Mouse (Mus musculus) midbrain, postnatal 0 days (tissue): Measurements from ENCODE around the gene Becn1. TPM values are rescaled to one million over a fixed set of nuclear protein-coding genes. Genes with fewer than 3 reads are reported as not detected.

Experiments used
- ATAC-seq: fragments of 200-750 bp; cut with Nextera tagmentation; 2 replicates; pipeline ENCODE4 v1.8.0; 2017; ENCODE audit warnings: moderate number of reproducible peaks, mild to moderate bottlenecking, moderate TSS enrichment, moderate library complexity; ENCODE audit not compliant: low FRiP score
- DNase-seq: peaks from one replicate; pipeline ENCODE4 v3.0.0-alpha.2; 2015; ENCODE audit warnings: low spot score
- H3K27ac ChIP-seq: fragments of 300-500 bp; sonication (generic); 2 replicates; pipeline ENCODE4 v1.5.1; 2014; ENCODE audit warnings: low read depth, mild to moderate bottlenecking, low read length, mixed read lengths
- H3K27me3 ChIP-seq: fragments of 300-500 bp; sonication (generic); 2 replicates; pipeline ENCODE4 v1.6.1; 2014; ENCODE audit warnings: low read length, control low read depth, mixed read lengths; ENCODE audit not compliant: insufficient read depth
- H3K36me3 ChIP-seq: fragments of 300-500 bp; sonication (generic); 2 replicates; pipeline ENCODE4 v1.6.1; 2014; ENCODE audit warnings: low read length, control low read depth, mixed read lengths; ENCODE audit not compliant: insufficient read depth
- H3K4me1 ChIP-seq: fragments of 300-500 bp; sonication (generic); 2 replicates; pipeline ENCODE4 v1.6.1; 2014; ENCODE audit warnings: mild to moderate bottlenecking, control low read depth, antibody characterized with exemption, low read length, mixed read lengths; ENCODE audit not compliant: insufficient read depth
- H3K4me2 ChIP-seq: fragments of 300-500 bp; sonication (generic); 2 replicates; pipeline ENCODE4 v1.6.1; 2014; ENCODE audit warnings: low read depth, mild to moderate bottlenecking, low read length, mixed read lengths; ENCODE audit not compliant: poor library complexity, severe bottlenecking
- H3K4me3 ChIP-seq: fragments of 300-500 bp; sonication (generic); 2 replicates; pipeline ENCODE4 v1.5.1; 2014; ENCODE audit warnings: low read depth, mild to moderate bottlenecking, low read length, moderate library complexity
- H3K9ac ChIP-seq: fragments of 300-500 bp; sonication (generic); replicated peaks from 2 replicates; pipeline ENCODE4 v1.6.1; 2014; ENCODE audit warnings: mild to moderate bottlenecking, low read length, moderate library complexity, mixed read lengths; ENCODE audit not compliant: poor library complexity, severe bottlenecking
- H3K9me3 ChIP-seq: fragments of 300-500 bp; sonication (generic); 2 replicates; pipeline ENCODE4 v1.6.1; 2016; ENCODE audit warnings: low read length, control low read depth
- CTCF ChIP-seq: IDR thresholded peaks from 2 replicates; pipeline ENCODE4 v1.5.1; 2016; ENCODE audit warnings: antibody characterized with exemption, mild to moderate bottlenecking
- WGBS: fragments of 180-500 bp; shearing (Covaris S2); extraction: QIAGEN DNeasy Blood & Tissue Kit; methylation state at CpG from one replicate; pipeline ENCODE4 v1.1.7; 2014; 5-methylcytosine and 5-hydroxymethylcytosine counted together
- polyA plus RNA-seq: library from polyadenylated mRNA; unstranded; fragments of >200 nt; fragmentation: Nextera tagmentation; extraction: Ambion mirVana; gene quantifications from 2 replicates; pipeline ENCODE4 v1.2.1, GENCODE M21; 2015
- total RNA-seq: library from RNA; depleted of rRNA; stranded (reverse); fragments of >200 nt; gene quantifications from 2 replicates; pipeline ENCODE4 v1.2.3, GENCODE M21; 2014

The Becn1 gene
- total and polyA plus RNA-seq, 2 experiments from 2014 or later = 145 to 209 TPM

- 1% methylated on average over 30 of the region's 30 CpGs for WGBS
- H3K4me1 ChIP-seq = peaks cover 11% of the 10 kb centered on the region; the same call in 1 of the 2 replicates
- peaks cover 4% of the 10 kb centered on the region; the same call in 1 of the 2 replicates for H3K36me3 ChIP-seq
- DNase-seq = no peak
- TF ChIP-seq CTCF = no peak
- ATAC-seq = 0 out of 2 replicates have a peak, but pooled peaks have one; percentile 50
- no peaks in the 10 kb centered on the region for H3K9me3 ChIP-seq
- peaks cover 29% of the 10 kb centered on the region for H3K27me3 ChIP-seq
- H3K9ac ChIP-seq = peak overlapping the region; percentile 55
- no peak overlapping the region for H3K27ac ChIP-seq
- H3K4me3 ChIP-seq = peak overlapping the region; percentile 45
- H3K4me2 ChIP-seq = peak overlapping the region; percentile 95
These were observed 41.2 kb downstream of the Becn1 start for GRCm38 (mm10) chr11:101260826-101261380.

DNA sequence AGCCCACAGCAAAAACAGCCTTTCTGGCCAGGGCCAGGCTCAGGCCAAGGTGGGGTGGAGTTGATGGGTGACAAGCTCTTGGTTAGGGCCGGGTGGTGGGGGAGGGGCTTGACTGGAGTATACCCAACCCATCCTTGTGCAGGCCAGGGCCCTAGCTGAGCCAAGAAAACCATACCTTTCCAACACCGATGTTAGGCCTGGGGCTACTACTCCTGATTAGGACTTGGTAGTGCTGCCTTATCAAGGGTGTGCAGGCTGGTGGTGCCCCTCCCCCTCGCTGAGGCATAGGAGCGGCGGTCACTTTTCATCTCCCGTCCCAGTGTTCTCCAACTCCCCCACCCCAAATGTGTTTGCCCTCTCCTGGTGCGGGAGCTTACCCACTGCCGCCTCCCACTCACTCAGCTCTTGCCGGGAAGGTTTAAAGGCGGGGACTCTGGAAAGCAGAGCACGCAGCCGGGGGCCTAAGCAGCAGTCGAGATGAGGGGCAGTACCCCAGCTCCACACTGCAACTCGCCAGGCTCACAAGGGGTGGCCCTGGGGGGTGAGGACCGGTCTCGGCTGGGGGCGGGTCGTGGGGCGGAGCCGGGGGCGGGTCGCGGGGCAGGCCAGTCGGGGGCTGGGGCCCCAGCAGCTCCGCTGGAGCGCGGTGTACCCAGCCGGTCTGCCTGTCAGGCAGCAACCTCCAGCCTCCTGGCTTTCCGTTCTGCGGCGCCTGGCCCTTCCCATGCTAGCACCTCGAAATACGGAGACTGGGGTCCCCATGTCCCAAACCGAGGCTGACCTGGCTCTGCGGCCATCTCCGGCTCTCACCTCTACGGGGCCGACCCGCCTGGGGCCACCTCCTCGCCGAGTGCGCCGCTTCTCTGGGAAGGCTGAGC lies 41.9 kb downstream of the Becn1 start, which contains the start of gene Wnk4:
TSS of gene Wnk4 (plus strand) at position 620 of the 878 bp plus-strand sequence.
- Histone ChIP-seq H3K4me1 (peaks cover 10% of the 10 kb centered on the region; the same call in 1 of the 2 replicates), H3K27ac (no peak within 1 kb of the TSS), H3K4me2 (peak within 1 kb of the TSS; percentile 95), H3K27me3 (peaks cover 26% of the 10 kb centered on the region), H3K9ac (peak within 1 kb of the TSS; percentile 55), H3K36me3 (peaks cover 4% of the 10 kb centered on the region; the same call in 1 of the 2 replicates), H3K9me3 (no peaks in the 10 kb centered on the region), H3K4me3 (peak within 1 kb of the TSS; percentile 45)
- DNase-seq (peak; percentile 43), ATAC-seq (peak; percentile 61; the same call in 1 of the 2 replicates)
- 0% methylated on average over 41 of the region's 43 CpGs for WGBS
- TF ChIP-seq CTCF = no peak

GRCm38 (mm10) chr11:101259261-101259712 lies 42.8 kb downstream of the Becn1 start:
- WGBS = 44% methylated on average over 5 of the region's 6 CpGs
- Histone ChIP-seq H3K4me3 (no peak overlapping the region), H3K27ac (no peak overlapping the region), H3K4me1 (0 out of 2 replicates have a peak, but pooled peaks cover 6% of the 10 kb centered on the region), H3K4me2 (no peak overlapping the region), H3K36me3 (peaks cover 4% of the 10 kb centered on the region; the same call in 1 of the 2 replicates), H3K27me3 (peaks cover 20% of the 10 kb centered on the region), H3K9me3 (no peaks in the 10 kb centered on the region), H3K9ac (no peak overlapping the region)
- TF ChIP-seq CTCF = no peak
- ATAC-seq = no peak
- DNase-seq = no peak

GRCm38 (mm10) chr11:101255826-101256775 lies 46.0 kb downstream of the Becn1 start:
- no peak overlapping the region for H3K27ac ChIP-seq
- no peak overlapping the region for H3K4me2 ChIP-seq
- H3K4me1 ChIP-seq = 0 out of 2 replicates have a peak, but pooled peaks cover 6% of the 10 kb centered on the region
- no peak overlapping the region for H3K9ac ChIP-seq
- H3K4me3 ChIP-seq = no peak overlapping the region
- H3K9me3 ChIP-seq = no peaks in the 10 kb centered on the region
- H3K36me3 ChIP-seq = peaks cover 4% of the 10 kb centered on the region; the same call in 1 of the 2 replicates
- H3K27me3 ChIP-seq = no peaks in the 10 kb centered on the region
- no peak for DNase-seq
- whole genome bisulfite sequencing = 94% methylated on average over 13 of the region's 13 CpGs
- ATAC-seq = no peak
- no peak for TF ChIP-seq CTCF
